Mouse (Mus musculus) CH12.LX (cell line): Measurements from ENCODE around the gene Hspb7. TPM values are rescaled to one million over a fixed set of nuclear protein-coding genes. Genes with fewer than 3 reads are reported as not detected.

Source experiments
- DNase-seq: peaks from one replicate; pipeline ENCODE4 v3.0.0-alpha.2; 2013; ENCODE audit errors: extremely low read depth
- H3K27ac ChIP-seq: 2 replicates; pipeline ENCODE4 v1.5.1; 2012; ENCODE audit warnings: low read depth, mild to moderate bottlenecking, control low read depth, moderate library complexity; ENCODE audit not compliant: insufficient read depth
- H3K27me3 ChIP-seq: replicated peaks from 2 replicates; pipeline ENCODE3; 2012; ENCODE audit warnings: inconsistent platforms
- H3K36me3 ChIP-seq, 2 experiments: replicated peaks in 1 of 2; 2 replicates each; pipeline versions ENCODE3 to v1.6.1; 2012; ENCODE audit warnings: inconsistent platforms in 1 of 2, low read length in 1 of 2, mild to moderate bottlenecking in 1 of 2, mixed read lengths in 1 of 2, moderate library complexity in 1 of 2; ENCODE audit not compliant: control insufficient read depth in 1 of 2, insufficient read depth in 1 of 2
- H3K4me1 ChIP-seq, 2 experiments: 2 replicates each; pipeline ENCODE4 v1.6.1; 2012; ENCODE audit warnings: inconsistent platforms in 1 of 2, moderate library complexity in 1 of 2; ENCODE audit not compliant: insufficient read depth in 2 of 2, control insufficient read depth in 1 of 2
- H3K4me2 ChIP-seq: 2 replicates; pipeline ENCODE4 v1.6.1; 2012; ENCODE audit warnings: low read depth, mild to moderate bottlenecking, control low read depth; ENCODE audit not compliant: poor library complexity, insufficient read depth, severe bottlenecking
- H3K4me3 ChIP-seq, 3 experiments: fragments of 150-350 bp in 1 of 3; sonication (generic) in 1 of 3; replicated peaks in 1 of 3; 2 replicates each; pipeline versions ENCODE3 to v1.5.1; 2011 to 2012; ENCODE audit warnings: low read depth in 2 of 3, low read length in 2 of 3, mild to moderate bottlenecking in 2 of 3, moderate library complexity in 2 of 3, control low read depth in 1 of 3, improper control_type of control experiment in 1 of 3, inconsistent platforms in 1 of 3, mixed read lengths in 1 of 3; ENCODE audit not compliant: poor library complexity in 1 of 3
- H3K79me2 ChIP-seq: replicated peaks from 2 replicates; pipeline ENCODE4 v1.6.1; 2012; ENCODE audit warnings: mild to moderate bottlenecking, moderate library complexity; ENCODE audit not compliant: control insufficient read depth, poor library complexity, insufficient read depth, severe bottlenecking; ENCODE audit errors: extremely low read depth
- H3K9ac ChIP-seq: 2 replicates; pipeline ENCODE4 v1.6.1; 2012; ENCODE audit warnings: low read depth, mild to moderate bottlenecking, control low read depth, moderate library complexity; ENCODE audit not compliant: insufficient read depth
- H3K9me3 ChIP-seq: replicated peaks from 2 replicates; pipeline ENCODE3; 2012; ENCODE audit warnings: low read length, inconsistent platforms, mixed read lengths
- BHLHE40 ChIP-seq: IDR thresholded peaks from 2 replicates; pipeline ENCODE4 v1.6.1; 2011; ENCODE audit warnings: mild to moderate bottlenecking, low read depth, low read length, improper control_type of control experiment
- CHD1 ChIP-seq: IDR thresholded peaks from 2 replicates; pipeline ENCODE4 v1.6.1; 2012; ENCODE audit warnings: low read depth, low read length, improper control_type of control experiment, inconsistent platforms
- CHD2 ChIP-seq: IDR thresholded peaks from 2 replicates; pipeline ENCODE4 v1.6.1; 2011; ENCODE audit warnings: low read length, improper control_type of control experiment
- CTCF ChIP-seq, 2 experiments: IDR thresholded peaks in 1 of 2; conservative IDR thresholded peaks in 1 of 2; 2 replicates each; pipeline ENCODE4 v1.5.1; 2011 to 2012; ENCODE audit warnings: low read depth in 2 of 2, low read length in 2 of 2, improper control_type of control experiment in 1 of 2, inconsistent platforms in 1 of 2, mild to moderate bottlenecking in 1 of 2, moderate library complexity in 1 of 2
- ELF1 ChIP-seq: IDR thresholded peaks from 2 replicates; pipeline ENCODE4 v1.6.1; 2014; ENCODE audit warnings: low read depth, mild to moderate bottlenecking, inconsistent platforms, low read length, improper control_type of control experiment
- EP300 ChIP-seq: IDR thresholded peaks from 2 replicates; pipeline ENCODE4 v1.6.1; 2011; ENCODE audit warnings: low read length, improper control_type of control experiment
- ETS1 ChIP-seq: conservative IDR thresholded peaks from 2 replicates; pipeline ENCODE4 v1.6.1; 2012; ENCODE audit warnings: low read depth, mild to moderate bottlenecking, inconsistent platforms, low read length, improper control_type of control experiment, moderate library complexity
- GABPA ChIP-seq: IDR thresholded peaks from 2 replicates; pipeline ENCODE4 v1.6.1; 2012; ENCODE audit warnings: low read depth, low read length, improper control_type of control experiment, inconsistent platforms; ENCODE audit not compliant: insufficient replicate concordance
- HCFC1 ChIP-seq: IDR thresholded peaks from 2 replicates; pipeline ENCODE4 v1.6.1; 2012; ENCODE audit warnings: low read depth, mild to moderate bottlenecking, inconsistent platforms, low read length, improper control_type of control experiment
- IRF4 ChIP-seq: IDR thresholded peaks from 2 replicates; pipeline ENCODE4 v1.6.1; 2014; ENCODE audit warnings: low read depth, mild to moderate bottlenecking, inconsistent platforms, low read length, improper control_type of control experiment
- JUND ChIP-seq: conservative IDR thresholded peaks from 2 replicates; pipeline ENCODE4 v1.6.1; 2011; ENCODE audit warnings: low read depth, low read length, improper control_type of control experiment
- KAT2A ChIP-seq: IDR thresholded peaks from 2 replicates; pipeline ENCODE4 v1.6.1; 2012; ENCODE audit warnings: low read length, improper control_type of control experiment, inconsistent platforms; ENCODE audit not compliant: insufficient replicate concordance
- MAZ ChIP-seq: IDR thresholded peaks from 2 replicates; pipeline ENCODE4 v1.6.1; 2012; ENCODE audit warnings: low read depth, mild to moderate bottlenecking, inconsistent platforms, low read length, improper control_type of control experiment, moderate library complexity
- MEF2A ChIP-seq: IDR thresholded peaks from 2 replicates; pipeline ENCODE4 v1.6.1; 2014; ENCODE audit warnings: low read depth, mild to moderate bottlenecking, inconsistent platforms, low read length, improper control_type of control experiment, borderline replicate concordance
- MXI1 ChIP-seq: IDR thresholded peaks from 2 replicates; pipeline ENCODE4 v1.6.1; 2011; ENCODE audit warnings: mild to moderate bottlenecking, low read depth, low read length, improper control_type of control experiment
- MYC ChIP-seq: IDR thresholded peaks from 2 replicates; pipeline ENCODE4 v1.6.1; 2011; ENCODE audit warnings: low read depth, mild to moderate bottlenecking, improper control_type of control experiment, low read length
- NELFE ChIP-seq: IDR thresholded peaks from 2 replicates; pipeline ENCODE4 v1.6.1; 2011; ENCODE audit warnings: low read depth, low read length, improper control_type of control experiment
- NRF1 ChIP-seq: IDR thresholded peaks from 2 replicates; pipeline ENCODE4 v1.6.1; 2014; ENCODE audit warnings: low read depth, mild to moderate bottlenecking, inconsistent platforms, low read length, improper control_type of control experiment, moderate library complexity
- PAX5 ChIP-seq: IDR thresholded peaks from 2 replicates; pipeline ENCODE4 v1.6.1; 2012; ENCODE audit warnings: low read length, inconsistent platforms, mixed read lengths
- POLR2A ChIP-seq: IDR thresholded peaks from 2 replicates; pipeline ENCODE4 v1.6.1; 2011; ENCODE audit warnings: low read depth, mild to moderate bottlenecking, improper control_type of control experiment, low read length
- POLR2AphosphoS2 ChIP-seq: IDR thresholded peaks from 2 replicates; pipeline ENCODE4 v1.6.1; 2011; ENCODE audit warnings: low read depth, low read length, improper control_type of control experiment
- RAD21 ChIP-seq: IDR thresholded peaks from 2 replicates; pipeline ENCODE4 v1.6.1; 2011; ENCODE audit warnings: low read depth, mild to moderate bottlenecking, low read length, improper control_type of control experiment, moderate library complexity
- RCOR1 ChIP-seq: conservative IDR thresholded peaks from 2 replicates; pipeline ENCODE4 v1.6.1; 2012; ENCODE audit warnings: low read depth, mild to moderate bottlenecking, inconsistent platforms, low read length, improper control_type of control experiment
- SIN3A ChIP-seq: IDR thresholded peaks from 2 replicates; pipeline ENCODE4 v1.6.1; 2012; ENCODE audit warnings: low read length, improper control_type of control experiment, inconsistent platforms
- SMC3 ChIP-seq: IDR thresholded peaks from 2 replicates; pipeline ENCODE4 v1.6.1; 2011; ENCODE audit warnings: low read depth, low read length, improper control_type of control experiment
- TBP ChIP-seq: conservative IDR thresholded peaks from 2 replicates; pipeline ENCODE4 v1.6.1; 2011; ENCODE audit warnings: low read depth, low read length, improper control_type of control experiment
- TCF12 ChIP-seq: IDR thresholded peaks from 2 replicates; pipeline ENCODE4 v1.6.1; 2014; ENCODE audit warnings: low read depth, mild to moderate bottlenecking, inconsistent platforms, low read length, improper control_type of control experiment
- UBTF ChIP-seq: IDR thresholded peaks from 2 replicates; pipeline ENCODE4 v1.6.1; 2012; ENCODE audit warnings: low read depth, mild to moderate bottlenecking, inconsistent platforms, low read length, improper control_type of control experiment, moderate library complexity
- ZC3H11A ChIP-seq: IDR thresholded peaks from 2 replicates; pipeline ENCODE4 v1.6.1; 2012; ENCODE audit warnings: low read depth, mild to moderate bottlenecking, inconsistent platforms, low read length, improper control_type of control experiment
- ZKSCAN1 ChIP-seq: IDR thresholded peaks from 2 replicates; pipeline ENCODE4 v1.6.1; 2012; ENCODE audit warnings: low read depth, inconsistent platforms, low read length, improper control_type of control experiment, borderline replicate concordance
- ZMIZ1 ChIP-seq: IDR thresholded peaks from 2 replicates; pipeline ENCODE4 v1.6.1; 2012; ENCODE audit warnings: low read depth, mild to moderate bottlenecking, inconsistent platforms, low read length, improper control_type of control experiment
- ZNF384 ChIP-seq: IDR thresholded peaks from 2 replicates; pipeline ENCODE4 v1.6.1; 2012; ENCODE audit warnings: low read depth, low read length, improper control_type of control experiment, inconsistent platforms
- dilution Hi-C: fragments of 300-500 bp; cut with MboI; formaldehyde crosslinking; loops from 2 replicates; pipeline ENCODE4 v1.14.3; 2020; ENCODE audit warnings: low sequenced_read_pairs; ENCODE audit not compliant: extremely low pct_unique_long_range_greater_than_20kb, extremely low pct_ligation_motif_present
- in situ Hi-C: fragments of 300-500 bp; cut with MboI; formaldehyde crosslinking; loops from 3 replicates; pipeline ENCODE4 v1.14.3; 2019; ENCODE audit warnings: low sequenced_read_pairs, low pct_ligation_motif_present, low pct_unique_long_range_greater_than_20kb, mixed read lengths
- polyA plus RNA-seq: library from polyadenylated mRNA; unstranded; fragments of >175 nt; gene quantifications from 2 replicates; pipeline ENCODE4 v1.2.1, GENCODE M21; 2012; ENCODE audit warnings: low read depth; ENCODE audit not compliant: insufficient read length
- total RNA-seq, 2 experiments: library from RNA; depleted of rRNA; stranded (reverse); fragments of 300-350 nt in 1 of 2; fragments of >200 nt in 1 of 2; gene quantifications; 2 replicates each; pipeline ENCODE4 v1.2.3; 2012 to 2014

The Hspb7 gene
- total and polyA plus RNA-seq, 3 experiments, result 0.04 TPM; not detected in 2

DNA sequence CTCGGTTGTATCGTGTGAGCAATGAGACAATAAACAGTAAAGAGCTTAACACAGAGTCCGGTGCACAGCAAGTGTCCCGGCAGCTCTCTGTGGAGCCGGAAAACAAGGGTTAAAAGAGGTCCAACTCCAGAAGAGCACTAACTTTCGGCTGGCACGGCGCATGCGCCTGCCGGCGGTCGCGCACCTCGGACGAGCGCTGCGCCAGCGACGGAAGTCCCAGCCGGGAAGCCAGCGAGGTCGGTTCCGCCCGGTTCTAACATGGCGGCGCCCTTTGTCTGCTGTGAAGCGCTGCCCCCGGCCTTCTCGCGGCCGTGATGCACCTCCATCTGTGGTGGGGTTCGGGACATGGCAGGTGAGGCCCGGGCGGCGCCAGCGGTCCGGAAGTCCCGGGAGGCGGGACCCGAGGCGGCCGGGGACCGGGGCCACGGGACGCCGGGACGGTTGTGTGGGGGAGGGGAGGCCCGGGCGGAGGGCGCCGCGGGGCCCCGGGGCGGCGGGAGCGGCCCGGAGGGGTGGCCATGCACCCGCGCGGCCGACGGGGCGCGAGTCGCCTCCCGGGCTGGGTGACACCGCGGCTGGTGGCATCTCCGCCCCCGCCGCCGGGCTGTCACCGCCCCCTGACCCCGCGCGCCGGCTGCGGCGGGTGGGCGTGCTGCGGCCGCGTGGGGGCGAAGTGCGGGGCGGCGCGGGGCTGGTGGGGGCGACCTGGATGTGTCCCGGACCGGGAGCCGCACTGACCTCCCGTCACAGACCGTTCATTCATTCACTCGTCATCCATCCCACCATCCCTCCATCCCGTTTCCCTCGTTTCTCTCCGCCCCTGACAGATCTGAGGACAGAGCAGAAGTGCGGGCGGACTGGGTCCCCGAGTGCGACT, 24.1 kb downstream of the Hspb7 start, which contains the start of gene Zbtb17 (continued):
- TF ChIP-seq HCFC1 (peak; percentile 99), POLR2AphosphoS2 (peak; percentile 78; the same call in 1 of the 2 replicates), MXI1 (peak; percentile 70), NRF1 (peak; percentile 97), ETS1 (0 out of 2 replicates have a peak, but pooled peaks have one; percentile 18), CHD1 (no peak), ELF1 (peak; percentile 99), NELFE (peak; percentile 88), SIN3A (peak; percentile 95), ZNF384 (no peak), MAZ (no peak)

DNA sequence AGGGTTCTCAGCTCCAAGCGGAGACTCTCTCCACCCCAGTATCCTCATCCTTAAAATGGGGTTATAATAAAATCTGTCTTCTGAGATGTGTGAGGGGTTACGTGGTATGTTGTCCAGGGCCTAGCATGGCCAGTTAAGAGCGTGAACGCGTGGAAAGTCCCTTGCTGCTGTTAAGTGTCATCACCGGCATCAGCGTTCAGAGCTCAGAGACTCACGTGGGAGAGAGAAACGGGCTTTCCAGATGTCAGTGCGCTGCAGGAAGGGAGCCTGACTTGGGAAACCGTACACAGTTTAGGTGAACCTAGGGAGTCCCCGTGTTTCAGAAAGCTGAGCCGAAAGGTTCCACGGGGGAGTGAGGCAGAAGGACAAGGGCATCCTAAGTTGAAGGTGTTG, 24.7 kb downstream of the Hspb7 start:
- H3K27ac ChIP-seq, result peak overlapping the region; percentile 2; the same call in 1 of the 2 replicates
- H3K4me3 ChIP-seq, result peak overlapping the region; percentile 75 to 90 (median 76)
- dilution Hi-C loops (no loop called here), in situ Hi-C loops (loop anchor here (5.0 kb wide), 1 partner anchor 33 kb away; no protein-coding TSS in a partner anchor)
- TF ChIP-seq NRF1 (no peak), MAZ (no peak), IRF4 (no peak), ZNF384 (no peak), GABPA (no peak), SIN3A (0 out of 2 replicates have a peak, but pooled peaks have one; percentile 69), SMC3 (no peak), POLR2A (no peak), POLR2AphosphoS2 (no peak), CHD2 (no peak), PAX5 (no peak), CHD1 (no peak), ZMIZ1 (no peak), ZKSCAN1 (no peak), ETS1 (no peak), ZC3H11A (no peak), ELF1 (no peak), TCF12 (no peak), MXI1 (peak; percentile 86), HCFC1 (no peak), RAD21 (no peak), KAT2A (no peak), UBTF (no peak), JUND (no peak), MYC (0 out of 2 replicates have a peak, but pooled peaks have one; percentile 36), CTCF (conservative IDR thresholded peaks at IDR 0.05 in 1 of 2, IDR thresholded peaks at IDR 0.05 in 1 of 2; ENCODE audit: low read depth in 2 of 2, low read length in 2 of 2) (no peak), RCOR1 (no peak), TBP (no peak), EP300 (no peak), MEF2A (no peak), BHLHE40 (peak; percentile 55)
- H3K27me3 ChIP-seq, result peaks cover 3% of the 10 kb centered on the region
- no peaks in the 10 kb centered on the region for H3K9me3 ChIP-seq
- peaks cover 22 to 39% of the 10 kb centered on the region in 2 experiments for H3K36me3 ChIP-seq
- H3K79me2 ChIP-seq, result peaks cover 12% of the 10 kb centered on the region
- H3K4me2 ChIP-seq, result peak overlapping the region; percentile 88
- peak overlapping the region; percentile 93 for H3K9ac ChIP-seq
- peaks cover 9 to 24% of the 10 kb centered on the region in 2 experiments for H3K4me1 ChIP-seq
- DNase-seq, result peak; percentile 35
